8 mouse cellular contexts compared by ENCODE assay signal in genomic region chr5:34271743-34272142, GRCm38 (mm10). TPM values are rescaled to one million over a fixed set of nuclear protein-coding genes. Genes with fewer than 3 reads are reported as not detected.
A peak's percentile ranks its signal among the peaks of the same experiment; 100 is the strongest.
DNase-seq lines count a peak whose midpoint lies in the region; ATAC-seq and TF ChIP-seq lines count a peak whose summit lies in the region.

No protein-coding gene starts in this region.

- H3K27ac ChIP-seq in forebrain, postnatal 0 days (ENCODE audit: low read depth, low read length), result no peak overlapping the region
- H3K27ac ChIP-seq in forebrain, embryonic 15.5 days (replicated peaks), result no peak overlapping the region
- no peak overlapping the region for H3K27ac ChIP-seq in thymus, adult 2 months (ENCODE audit: control insufficient read depth, insufficient read depth, low read length)
- no peak overlapping the region for H3K27ac ChIP-seq in embryonic facial prominence, embryonic 10.5 days (replicated peaks)
- no peak overlapping the region for H3K27ac ChIP-seq in midbrain, embryonic 11.5 days (ENCODE audit: low read depth, low read length)

- no peak overlapping the region for H3K4me3 ChIP-seq in forebrain, postnatal 0 days (ENCODE audit: low read depth, low read length)
- H3K4me3 ChIP-seq in forebrain, embryonic 15.5 days, result no peak overlapping the region
- H3K4me3 ChIP-seq in thymus, adult 2 months (ENCODE audit: control insufficient read depth, insufficient read depth, low read length), result no peak overlapping the region
- no peak overlapping the region for H3K4me3 ChIP-seq in embryonic facial prominence, embryonic 10.5 days
- H3K4me3 ChIP-seq in midbrain, embryonic 11.5 days (ENCODE audit: low read depth, low read length), result no peak overlapping the region

- DNase-seq in forebrain, postnatal 0 days, result peak; percentile 22
- peak; percentile 66 for DNase-seq in thymus, adult 2 months
- no peak for DNase-seq in thymus, adult 18-20 months
- DNase-seq in embryonic facial prominence, embryonic 10.5 days (ENCODE audit: low spot score), result peak; percentile 53
- DNase-seq in frontal cortex, postnatal 36 days (ENCODE audit: low spot score in 2 of 2), result no peak
- no peak for DNase-seq in midbrain, embryonic 11.5 days (ENCODE audit: low spot score, missing footprints)

- H3K9me3 ChIP-seq in forebrain, postnatal 0 days (ENCODE audit: low read length), result no peaks in the 10 kb centered on the region
- H3K9me3 ChIP-seq in forebrain, embryonic 15.5 days, result no peaks in the 10 kb centered on the region
- no peaks in the 10 kb centered on the region for H3K9me3 ChIP-seq in embryonic facial prominence, embryonic 10.5 days
- H3K9me3 ChIP-seq in midbrain, embryonic 11.5 days (ENCODE audit: control insufficient read depth, low read length), result no peaks in the 10 kb centered on the region

- peaks cover 8% of the 10 kb centered on the region; the same call in 1 of the 2 replicates for H3K4me1 ChIP-seq in forebrain, postnatal 0 days (ENCODE audit: insufficient read depth)
- H3K4me1 ChIP-seq in forebrain, embryonic 15.5 days, result no peaks in the 10 kb centered on the region
- no peaks in the 10 kb centered on the region for H3K4me1 ChIP-seq in thymus, adult 2 months (replicated peaks; ENCODE audit: control insufficient read depth, insufficient read depth, low read length)
- peaks cover 11% of the 10 kb centered on the region for H3K4me1 ChIP-seq in embryonic facial prominence, embryonic 10.5 days
- H3K4me1 ChIP-seq in midbrain, embryonic 11.5 days (ENCODE audit: control insufficient read depth, insufficient read depth, low read length), result no peaks in the 10 kb centered on the region

- no peak overlapping the region for H3K4me2 ChIP-seq in forebrain, postnatal 0 days (ENCODE audit: low read depth)
- H3K4me2 ChIP-seq in forebrain, embryonic 15.5 days (replicated peaks), result no peak overlapping the region
- H3K4me2 ChIP-seq in midbrain, embryonic 11.5 days, result no peak overlapping the region

- no peaks in the 10 kb centered on the region for H3K27me3 ChIP-seq in forebrain, postnatal 0 days (ENCODE audit: insufficient read depth, low read length)
- no peaks in the 10 kb centered on the region for H3K27me3 ChIP-seq in forebrain, embryonic 15.5 days
- H3K27me3 ChIP-seq in thymus, adult 2 months (ENCODE audit: control insufficient read depth, insufficient read depth, low read length), result no peaks in the 10 kb centered on the region
- no peaks in the 10 kb centered on the region for H3K27me3 ChIP-seq in embryonic facial prominence, embryonic 10.5 days (replicated peaks; ENCODE audit: low read depth, poor library complexity, severe bottlenecking)
- no peaks in the 10 kb centered on the region for H3K27me3 ChIP-seq in midbrain, embryonic 11.5 days (ENCODE audit: control insufficient read depth, insufficient read depth, low read length)

- ATAC-seq in forebrain, postnatal 0 days, result no peak
- no peak for ATAC-seq in forebrain, embryonic 15.5 days (replicated peaks)
- peak; percentile 70 for ATAC-seq in megakaryocyte, adult 5-6 weeks (ENCODE audit: poor library complexity, severe bottlenecking)
- ATAC-seq in midbrain, embryonic 11.5 days (ENCODE audit: low FRiP score), result no peak

- WGBS in forebrain, postnatal 0 days, result 31% methylated on average over 4 of the region's 4 CpGs
- WGBS in forebrain, embryonic 15.5 days, result 27% methylated on average over 4 of the region's 4 CpGs
- WGBS in thymus, adult 2 months, result 36% methylated on average over 4 of the region's 4 CpGs
- 23% methylated on average over 4 of the region's 4 CpGs for WGBS in embryonic facial prominence, embryonic 10.5 days
- WGBS in midbrain, embryonic 11.5 days, result 24% methylated on average over 4 of the region's 4 CpGs

- H3K9ac ChIP-seq in forebrain, postnatal 0 days, result no peak overlapping the region
- H3K9ac ChIP-seq in forebrain, embryonic 15.5 days (replicated peaks), result no peak overlapping the region
- H3K9ac ChIP-seq in midbrain, embryonic 11.5 days (ENCODE audit: low read length), result no peak overlapping the region

- H3K36me3 ChIP-seq in forebrain, postnatal 0 days (ENCODE audit: insufficient read depth), result no peaks in the 10 kb centered on the region
- no peaks in the 10 kb centered on the region for H3K36me3 ChIP-seq in forebrain, embryonic 15.5 days
- H3K36me3 ChIP-seq in thymus, adult 2 months (ENCODE audit: control insufficient read depth, insufficient read depth, low read length), result no peaks in the 10 kb centered on the region
- H3K36me3 ChIP-seq in embryonic facial prominence, embryonic 10.5 days (replicated peaks), result no peaks in the 10 kb centered on the region
- H3K36me3 ChIP-seq in midbrain, embryonic 11.5 days (ENCODE audit: control insufficient read depth, insufficient read depth, low read length), result no peaks in the 10 kb centered on the region

- TF ChIP-seq CTCF in forebrain, postnatal 0 days (IDR thresholded peaks at IDR 0.05; ENCODE audit: low read depth), result peak; percentile 59
- TF ChIP-seq CTCF in thymus, adult 2 months (IDR thresholded peaks at IDR 0.05; ENCODE audit: borderline replicate concordance, control insufficient read depth, extremely low read depth, insufficient read depth, low read length, poor library complexity), result peak; percentile 61; the same call in 1 of the 2 replicates

- no peak for TF ChIP-seq POLR2A in thymus, adult 2 months (IDR thresholded peaks at IDR 0.05; ENCODE audit: control insufficient read depth, extremely low read depth, insufficient read depth, low read length, poor library complexity)

RNA-seq across cellular contexts. Expression of gene Zfyve28, which starts 16.5 kb away (rescaled TPM):
- total RNA-seq in forebrain, postnatal 0 days (2014; rRNA removed), result 12.2 and 14.2 TPM in 2 replicates
- polyA plus RNA-seq in forebrain, postnatal 0 days (2015; fragmentation: Nextera tagmentation; extraction: Ambion mirVana), result 3.6 and 4.0 TPM in 2 replicates
- 4.7 and 5.3 TPM in 2 replicates for polyA plus RNA-seq in forebrain, embryonic 15.5 days (2015; fragmentation: Nextera tagmentation; extraction: Ambion mirVana)
- 30.1 and 39.1 TPM in 2 replicates for polyA plus RNA-seq in thymus, adult 2 months (2012; rRNA removed)
- 0.93 and 1.3 TPM in 2 replicates for polyA plus RNA-seq in embryonic facial prominence, embryonic 10.5 days (2016; fragmentation: Nextera tagmentation; extraction: Ambion mirVana)
- total RNA-seq in megakaryocyte, adult 5-6 weeks (2015), result 2.3 and 3.8 TPM in 2 replicates
- 4.8 and 5.5 TPM in 2 replicates for total RNA-seq in megakaryocyte, adult 5-6 weeks (2017)
- 0.75 and 1.0 TPM in 2 replicates for polyA plus RNA-seq in midbrain, embryonic 11.5 days (2014; fragmentation: Nextera tagmentation; extraction: Ambion mirVana)

RNA-seq across cellular contexts. Expression of gene Cfap99, which starts 16.7 kb away (rescaled TPM):
- 0.08 and 0.24 TPM in 2 replicates for total RNA-seq in forebrain, postnatal 0 days (2014; rRNA removed)
- 0.10 and 0.23 TPM in 2 replicates for polyA plus RNA-seq in forebrain, postnatal 0 days (2015; fragmentation: Nextera tagmentation; extraction: Ambion mirVana)
- polyA plus RNA-seq in forebrain, embryonic 15.5 days (2015; fragmentation: Nextera tagmentation; extraction: Ambion mirVana), result 0.09 TPM in 1 of 2 replicates, not detected in the other
- not detected in 2 replicates for polyA plus RNA-seq in thymus, adult 2 months (2012; rRNA removed)
- 0.06 TPM in 1 of 2 replicates, not detected in the other for polyA plus RNA-seq in embryonic facial prominence, embryonic 10.5 days (2016; fragmentation: Nextera tagmentation; extraction: Ambion mirVana)
- total RNA-seq in megakaryocyte, adult 5-6 weeks (2015), result 0.56 and 0.57 TPM in 2 replicates
- 1.2 and 1.9 TPM in 2 replicates for total RNA-seq in megakaryocyte, adult 5-6 weeks (2017)
- 0.16 TPM in 1 of 2 replicates, not detected in the other for polyA plus RNA-seq in midbrain, embryonic 11.5 days (2014; fragmentation: Nextera tagmentation; extraction: Ambion mirVana)

Comparison
In these comparisons a context has a peak if more than half of its experiments do, and no peak if none do; other contexts are left out.
1. DNase-seq: peak in forebrain, postnatal 0 days (single experiment), thymus, adult 2 months (single experiment) and embryonic facial prominence, embryonic 10.5 days (single experiment); none in thymus, adult 18-20 months (0 of 2), frontal cortex, postnatal 36 days (0 of 2) and midbrain, embryonic 11.5 days (single experiment).